Mouse (Mus musculus): ENCODE data around the gene Krt9.

DNA sequence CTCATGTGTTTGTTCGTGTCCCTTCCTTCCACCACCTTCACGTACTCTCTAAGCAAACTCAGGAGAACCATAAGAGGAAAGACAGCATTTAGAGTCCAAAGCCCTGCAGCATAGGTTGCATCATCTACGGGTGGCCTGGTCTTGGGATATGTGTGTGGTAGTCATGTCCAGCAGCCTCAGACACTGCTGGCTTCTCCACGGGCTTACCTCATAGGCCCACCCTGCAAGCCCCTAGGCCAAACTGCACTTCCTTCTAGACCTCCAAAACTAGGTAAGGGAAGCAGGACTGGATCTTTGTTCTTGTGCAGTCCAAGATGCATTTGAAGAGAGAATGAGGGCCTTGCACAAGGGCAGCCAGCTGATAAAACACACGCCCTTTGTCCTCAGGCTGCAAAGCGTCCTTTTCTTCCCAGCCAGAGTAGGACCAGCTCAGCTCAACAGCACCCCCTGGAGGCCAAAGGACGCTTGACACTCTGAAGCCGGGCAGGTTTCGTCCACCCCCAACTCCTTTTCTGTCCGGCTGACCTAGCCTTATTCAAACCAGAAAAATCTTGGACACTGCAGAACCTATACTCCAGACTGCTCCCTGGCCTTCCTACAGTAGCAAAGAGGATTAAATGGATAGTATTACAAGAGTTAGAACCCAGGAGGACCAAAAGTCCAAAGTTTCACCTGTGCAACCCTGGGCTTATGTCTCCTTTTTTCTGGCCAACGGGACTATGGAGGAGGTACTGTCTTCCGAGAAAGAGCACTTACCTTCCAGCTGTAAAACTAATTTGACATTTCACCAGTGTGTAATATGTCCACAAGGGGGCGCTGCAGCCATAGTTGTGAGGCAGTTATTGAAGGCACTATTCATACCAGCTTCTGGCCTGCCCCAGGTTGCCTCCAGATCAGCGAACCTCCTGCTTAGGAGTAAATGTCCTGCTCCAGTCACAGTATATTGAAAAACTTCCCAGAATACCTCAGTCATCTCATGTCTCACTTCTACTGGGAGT lies 24.0 kb downstream of the Krt9 start:
- TF ChIP-seq CTCF (IDR thresholded peaks at IDR 0.05; ENCODE audit: extremely low read depth, insufficient read length, insufficient replicate concordance, low read depth, low read length) (peak; percentile 93), POLR2A (IDR thresholded peaks at IDR 0.05; ENCODE audit: low read depth, low read length) (no peak)
